Mouse (Mus musculus) c-Kit-negative CD71-positive TER-119-positive erythroid progenitor cells, embryonic 14.5 days (primary cell): ENCODE data around the gene Bap1.
A peak's percentile ranks its signal among the peaks of the same experiment; 100 is the strongest.

Source experiments
- DNase-seq: peaks from one replicate; pipeline ENCODE4 v3.0.0-alpha.2; 2013; ENCODE audit warnings: low read depth, low spot score

The Bap1 gene

GRCm38 (mm10) chr14:31251084-31251604 is at the start of gene Bap1, which contains the start of gene Phf7:
Gene Bap1, plus strand, starts transcription at chr14:31251450.
Gene Phf7, minus strand, starts transcription at chr14:31251317.
- DNase-seq = peak; percentile 89

DNA sequence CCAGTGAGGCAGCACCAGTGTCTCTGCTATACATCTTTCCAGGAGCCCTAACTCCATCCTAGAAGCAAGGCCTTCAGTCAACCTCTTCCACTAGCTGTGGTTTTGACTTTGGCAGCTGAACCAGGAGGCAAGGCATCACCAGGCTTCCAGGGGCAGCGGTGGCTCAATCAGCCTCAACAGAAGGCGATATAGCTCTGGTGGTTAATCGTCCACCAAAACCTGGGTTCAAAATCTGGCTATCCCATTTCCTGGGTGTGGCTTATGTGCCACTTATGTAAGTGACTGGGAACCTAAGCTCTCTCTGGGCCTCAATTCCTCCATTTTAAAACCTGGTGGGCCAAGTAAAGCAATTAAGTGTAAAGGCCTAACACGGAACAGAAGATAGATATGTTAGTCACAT is 46.4 kb upstream of the Bap1 start:
- no peak for DNase-seq

DNA sequence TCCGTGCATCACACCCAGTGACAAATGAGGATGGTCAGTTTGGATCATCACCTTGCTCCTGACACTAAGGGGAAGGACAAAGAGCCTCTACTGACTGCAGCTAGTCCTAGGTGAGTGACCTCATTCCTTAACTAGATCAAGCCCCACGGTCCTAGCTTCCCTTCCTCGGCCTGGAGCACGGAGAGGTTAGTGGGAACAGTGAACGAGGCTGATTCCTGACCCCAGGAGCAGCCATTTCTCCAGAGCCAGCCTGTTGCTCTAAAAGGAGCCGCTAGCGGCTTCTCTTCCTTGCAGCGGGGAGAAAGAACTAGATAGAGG is 46.0 kb upstream of the Bap1 start:
- DNase-seq = no peak

DNA sequence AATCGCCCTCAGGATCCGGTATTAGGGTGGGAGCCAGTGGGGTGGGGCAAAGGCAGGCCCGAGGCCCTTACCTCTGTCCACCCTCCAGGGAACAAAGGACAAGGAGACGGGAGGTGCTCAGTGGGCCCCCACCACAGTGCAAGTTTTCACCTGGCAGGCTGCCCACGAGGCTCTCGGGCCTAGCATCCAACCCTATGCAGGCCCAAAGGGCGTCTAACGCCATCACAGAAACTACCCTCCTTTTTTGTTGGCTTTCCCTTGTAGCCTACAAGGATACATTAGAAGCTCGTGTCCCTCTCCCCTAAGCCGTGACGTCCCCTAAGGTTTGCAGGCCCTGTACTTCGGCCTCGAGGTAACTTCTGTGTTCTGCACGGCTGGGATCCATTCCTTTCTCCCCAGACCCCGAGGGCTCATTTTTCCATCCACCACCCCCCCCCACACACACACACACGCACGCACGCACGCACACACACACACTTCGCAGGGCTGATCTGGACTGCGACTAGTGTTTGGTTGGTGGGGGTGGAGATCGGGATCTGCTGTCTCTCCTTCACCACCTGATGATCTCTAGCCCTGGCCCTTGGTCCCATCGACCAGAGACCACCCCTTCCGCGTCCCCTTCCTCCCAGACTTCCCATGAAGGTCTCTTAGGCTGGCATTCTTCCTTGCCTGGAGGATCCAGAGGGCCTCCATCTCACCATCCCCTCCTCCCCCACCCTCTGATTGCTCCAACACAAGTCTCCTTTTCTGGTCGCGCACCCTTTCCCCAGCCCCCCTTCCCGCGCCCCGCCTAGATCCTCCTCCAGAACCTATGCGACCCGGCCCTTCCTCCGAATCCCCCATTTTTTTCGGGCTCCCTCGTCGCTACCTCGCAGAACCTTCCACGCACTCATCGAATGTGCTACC is 45.4 kb upstream of the Bap1 start:
- no peak for DNase-seq

- DNase-seq = peak; percentile 78
Measured at GRCm38 (mm10) chr14:31206472-31206981, 44.7 kb upstream of the Bap1 start.

DNA sequence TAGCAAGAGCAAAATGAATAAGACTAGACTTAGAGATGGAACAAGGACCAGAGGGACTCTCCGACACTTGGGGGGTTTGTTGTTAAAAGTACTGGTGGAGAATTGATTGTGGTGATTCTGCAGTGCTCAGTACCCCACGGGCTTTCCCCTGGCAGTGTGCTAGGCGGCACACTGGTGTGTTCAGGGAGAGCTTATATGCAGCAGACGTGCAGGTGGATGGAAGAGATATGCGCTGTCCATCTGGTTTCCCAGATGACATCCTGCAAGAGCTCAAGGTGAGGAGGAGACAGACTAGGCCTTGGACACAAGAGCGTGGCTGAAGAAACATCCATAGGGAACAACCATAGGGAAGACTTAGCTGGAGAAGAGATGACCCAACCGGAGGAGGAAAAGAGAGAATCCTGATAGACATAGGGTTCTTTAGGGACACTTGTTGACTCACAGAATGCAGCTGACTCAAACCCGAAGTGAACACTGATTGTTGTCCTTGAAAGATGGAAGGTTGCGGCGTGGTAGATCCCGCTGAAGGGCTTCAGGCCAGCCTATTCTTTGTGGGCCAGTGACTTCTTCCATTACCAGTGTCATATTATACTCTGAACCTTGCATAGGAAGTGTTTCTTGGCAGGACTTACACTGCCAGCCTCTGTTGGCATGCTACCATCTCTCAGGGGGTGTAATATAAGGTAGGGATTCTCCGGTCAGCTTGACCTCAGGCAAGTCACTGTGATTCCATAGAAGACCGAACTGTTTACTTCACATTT is 44.0 kb upstream of the Bap1 start:
- peak; percentile 41 for DNase-seq

GRCm38 (mm10) chr14:31208084-31208483 is 43.2 kb upstream of the Bap1 start, which contains the start of gene Tnnc1:
Gene Tnnc1, plus strand, starts transcription at chr14:31208312.
- no peak for DNase-seq

- no peak for DNase-seq
Measured at GRCm38 (mm10) chr14:31209133-31209557, 42.1 kb upstream of the Bap1 start.

DNA sequence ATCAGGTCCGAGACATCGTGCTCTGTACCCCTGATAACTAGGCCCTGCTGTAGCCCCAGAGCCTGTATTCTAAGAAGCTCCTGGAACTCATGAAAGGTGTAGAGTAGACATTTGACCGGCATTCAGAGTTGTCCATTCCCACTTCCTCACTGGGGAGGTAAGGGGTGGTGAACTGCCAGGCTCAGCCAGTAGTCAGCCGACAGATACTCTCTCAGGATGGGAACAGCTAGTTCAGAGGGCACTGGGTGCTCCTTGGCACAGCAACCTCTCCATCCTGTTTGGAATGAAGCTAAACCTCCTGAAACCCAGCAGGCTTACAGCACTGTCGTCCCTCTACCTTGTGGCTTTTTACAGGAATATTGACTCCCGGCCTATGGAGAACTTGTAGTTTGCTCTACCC is 39.4 kb upstream of the Bap1 start:
- no peak for DNase-seq

GRCm38 (mm10) chr14:31212499-31212898 is 38.8 kb upstream of the Bap1 start:
- DNase-seq = no peak

GRCm38 (mm10) chr14:31213868-31214267 is 37.4 kb upstream of the Bap1 start:
- DNase-seq = no peak

DNA sequence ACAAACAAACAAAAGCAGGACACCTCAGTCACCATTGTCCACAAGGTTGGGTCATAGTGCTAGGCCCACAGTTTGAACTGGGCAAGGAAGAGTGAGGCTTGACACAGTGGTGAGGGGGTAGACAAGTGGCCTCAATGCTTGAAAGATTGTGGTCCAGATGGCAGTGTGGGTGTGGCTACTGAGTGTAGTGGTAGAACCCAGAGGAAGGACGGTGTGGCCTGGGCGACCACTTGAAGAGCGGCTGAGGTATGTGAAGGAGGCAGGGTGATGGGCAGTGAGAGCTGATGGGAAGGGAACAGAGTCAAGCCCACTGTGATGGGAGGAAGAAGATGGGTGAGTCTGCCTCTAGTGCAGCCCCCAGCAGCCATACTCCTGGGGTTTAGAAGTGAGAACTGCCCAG is 36.6 kb upstream of the Bap1 start:
- DNase-seq = no peak

GRCm38 (mm10) chr14:31215157-31216002 is 35.9 kb upstream of the Bap1 start:
- DNase-seq = peak; percentile 46

GRCm38 (mm10) chr14:31216846-31217245 is 34.4 kb upstream of the Bap1 start, which contains the start of gene Nisch:
Gene Nisch, minus strand, starts transcription at chr14:31216946.
- no peak for DNase-seq

DNA sequence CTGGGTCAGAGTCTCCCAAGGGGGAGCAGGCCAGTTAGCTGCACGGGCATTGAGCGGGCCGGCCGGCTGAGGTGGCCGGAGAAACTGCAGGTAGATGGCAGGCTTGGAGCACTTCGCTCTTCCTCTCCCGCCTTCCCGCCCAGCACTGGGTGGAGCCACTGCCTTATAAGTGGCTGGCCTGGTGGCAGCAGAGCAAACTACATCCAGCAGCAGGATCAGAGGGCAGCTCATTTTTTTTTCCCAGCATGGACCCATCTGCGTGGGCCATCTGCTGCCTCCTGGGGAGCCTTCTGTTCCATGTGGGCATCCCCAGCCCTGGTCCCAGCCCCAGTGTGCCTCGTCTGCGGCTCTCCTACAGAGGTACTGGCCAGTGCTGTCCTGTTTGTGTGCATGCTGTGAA is 33.6 kb upstream of the Bap1 start, which contains the start of gene Sema3g:
Gene Sema3g (plus strand): TSS at position 195 of the 400 bp plus-strand sequence.
- no peak for DNase-seq

- no peak for DNase-seq
Measured at GRCm38 (mm10) chr14:31226978-31227377, 24.3 kb upstream of the Bap1 start.

- no peak for DNase-seq
Measured at GRCm38 (mm10) chr14:31228234-31228633, 23.0 kb upstream of the Bap1 start.

GRCm38 (mm10) chr14:31230442-31230841 is 20.8 kb upstream of the Bap1 start:
- no peak for DNase-seq

GRCm38 (mm10) chr14:31232404-31233069 is 18.7 kb upstream of the Bap1 start:
- no peak for DNase-seq
